Mouse (Mus musculus): ENCODE results near the gene Atad2b.

DNA sequence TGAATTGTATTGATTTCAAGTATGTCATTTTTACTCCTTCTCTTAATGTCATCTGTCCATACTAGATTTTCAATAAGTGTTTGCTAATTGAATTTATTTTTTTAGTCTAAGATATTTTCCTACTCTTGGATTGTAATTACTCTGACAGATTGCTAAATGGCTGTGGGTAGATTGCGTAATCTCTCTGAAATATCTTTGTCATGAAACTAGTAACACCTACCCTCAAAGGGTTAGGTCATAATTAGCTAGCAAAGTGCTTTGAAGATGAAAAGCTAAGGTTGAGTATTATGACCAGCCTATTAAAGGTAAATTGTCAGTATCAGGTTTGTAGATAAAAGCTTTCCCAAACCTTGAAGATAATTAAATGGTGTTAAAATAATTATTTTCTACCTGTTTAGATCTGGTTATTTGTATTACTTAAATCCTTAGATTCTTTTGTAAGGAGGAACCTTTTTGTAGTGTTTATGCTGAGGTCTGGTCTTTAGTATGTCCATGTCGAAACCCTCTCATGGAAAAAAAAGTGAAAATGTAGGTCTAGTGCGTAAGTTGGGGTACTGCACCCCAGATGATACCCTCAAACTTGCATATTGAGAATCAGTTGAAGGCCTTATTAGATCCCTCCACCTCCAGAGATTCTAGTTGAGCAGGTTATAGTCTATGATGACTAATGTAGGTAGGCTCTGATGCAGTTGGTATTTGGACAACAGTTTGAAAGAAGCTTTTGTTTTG, 13.8 kb downstream of the Atad2b start:
- TF ChIP-seq POLR2A (IDR thresholded peaks at IDR 0.05; ENCODE audit: control insufficient read depth in 1 of 2, insufficient read depth in 1 of 2, low read depth in 1 of 2, low read length in 2 of 2, poor library complexity in 1 of 2) = no peak
- TF ChIP-seq CTCF (IDR thresholded peaks at IDR 0.05 in 2 of 3, conservative IDR thresholded peaks at IDR 0.05 in 1 of 3; ENCODE audit: control insufficient read depth in 1 of 3, insufficient read depth in 1 of 3, low read depth in 2 of 3, low read length in 3 of 3, poor library complexity in 1 of 3, severe bottlenecking in 1 of 3) = no peak
- no peak for TF ChIP-seq EP300 (IDR thresholded peaks at IDR 0.05; ENCODE audit: low read depth in 1 of 2, low read length in 2 of 2)
- no peak for TF ChIP-seq USF2 (IDR thresholded peaks at IDR 0.05; ENCODE audit: borderline replicate concordance in 1 of 2, insufficient read depth in 1 of 2, low read depth in 1 of 2, low read length in 2 of 2)
- TF ChIP-seq ZKSCAN1 (IDR thresholded peaks at IDR 0.05; ENCODE audit: low read depth, low read length) = no peak
- no peak for TF ChIP-seq MAX (IDR thresholded peaks at IDR 0.05; ENCODE audit: low read length)
- no peak for TF ChIP-seq KAT2A (conservative IDR thresholded peaks at IDR 0.05; ENCODE audit: low read depth, low read length)
- TF ChIP-seq POLR2AphosphoS2 (IDR thresholded peaks at IDR 0.05; ENCODE audit: low read length) = no peak
- no peak for TF ChIP-seq ZNF384 (IDR thresholded peaks at IDR 0.05; ENCODE audit: low read depth, low read length)
- no peak for TF ChIP-seq TAL1 (IDR thresholded peaks at IDR 0.05; ENCODE audit: low read length)
- no peak for TF ChIP-seq TCF12 (IDR thresholded peaks at IDR 0.05; ENCODE audit: low read depth, low read length)
